Mouse (Mus musculus) retina, adult 2 months (tissue): Measurements from ENCODE around the gene Sox5.
"Not testable (repeated sequence)": the region's sequence is repeated elsewhere in the genome, so short reads cannot be mapped to it uniquely, and the experiment has no call there.

Experiments
- DNase-seq: peaks from one replicate; pipeline ENCODE4 v3.0.0-alpha.2; 2012; ENCODE audit warnings: low read depth, low spot score

The Sox5 gene

DNA sequence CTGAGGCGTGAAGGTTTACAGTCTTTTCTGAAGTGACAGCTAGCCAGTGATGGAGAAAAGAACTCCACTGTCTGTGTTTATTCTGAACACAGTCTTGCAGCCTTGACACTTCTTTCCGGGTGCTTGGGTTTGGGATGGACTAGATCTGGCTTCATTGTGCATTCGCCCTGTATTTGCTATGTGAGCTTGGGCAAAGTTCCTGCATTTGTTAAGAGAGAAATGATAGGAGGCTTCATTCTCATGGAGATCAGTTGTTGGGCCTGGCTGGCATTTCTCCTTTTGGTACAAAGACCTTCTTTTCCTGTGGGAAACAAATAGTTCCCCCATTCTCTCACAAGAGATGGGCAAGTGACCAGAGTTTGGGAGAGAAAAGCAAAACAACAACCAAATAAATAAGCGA is 490.3 kb downstream of the Sox5 start:
- no peak for DNase-seq

DNA sequence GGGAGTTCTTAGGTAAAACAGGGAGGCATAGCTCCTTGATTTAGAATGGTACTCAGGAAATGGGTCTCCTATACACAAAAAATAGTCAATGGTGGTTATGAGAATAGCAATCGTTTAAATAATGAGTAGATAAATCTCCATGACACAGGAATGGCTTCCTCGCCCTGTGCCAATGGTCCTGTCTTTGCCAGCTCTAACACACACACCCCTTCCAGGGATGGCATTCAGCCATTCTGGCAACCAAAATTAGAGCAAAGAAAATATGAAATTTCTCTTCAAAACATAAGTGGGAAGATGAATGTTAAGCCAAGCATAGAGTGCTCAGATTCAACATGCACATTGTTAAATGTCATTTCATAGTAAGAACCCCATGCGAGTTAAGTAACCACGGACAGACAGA is 495.7 kb downstream of the Sox5 start:
- no peak for DNase-seq

DNA sequence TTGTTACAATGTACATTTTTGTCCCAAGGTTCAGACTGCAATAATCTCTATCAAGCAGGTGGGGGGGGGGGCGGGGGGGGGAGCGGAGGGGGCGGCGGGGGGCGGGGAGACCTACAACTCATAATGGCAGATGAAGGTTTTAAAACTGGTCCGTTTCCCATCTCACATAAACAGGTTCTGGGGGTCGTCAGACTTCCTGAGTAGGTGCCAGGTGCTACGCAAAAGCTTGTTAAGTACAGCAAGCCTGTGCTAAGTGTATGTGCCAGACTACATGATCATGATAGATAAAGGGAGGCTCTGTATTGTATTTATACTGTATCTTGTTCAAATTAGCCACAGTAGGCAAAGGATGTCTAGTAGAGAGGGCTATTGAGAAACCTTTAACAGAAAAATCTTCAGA is 498.6 kb downstream of the Sox5 start:
- DNase-seq = no peak

DNA sequence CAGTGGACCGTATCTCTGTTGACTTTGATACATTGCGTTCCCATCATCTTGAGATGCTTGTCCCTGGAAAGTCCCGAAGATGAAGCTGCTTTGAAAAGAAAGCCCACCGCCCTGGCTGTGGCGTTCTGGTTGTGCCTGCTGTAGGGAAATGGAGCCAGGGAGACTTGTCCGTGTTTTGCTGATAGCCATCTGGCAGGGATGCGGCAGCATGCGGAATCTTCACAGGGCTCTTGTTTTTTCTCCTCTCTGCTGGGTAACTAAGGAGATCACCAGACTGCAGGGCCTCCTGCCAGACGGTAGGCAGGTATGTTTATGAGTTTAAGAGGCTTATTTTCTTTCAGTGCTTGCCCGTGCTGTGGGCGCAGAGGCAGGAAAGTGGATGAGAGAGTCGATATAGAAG is 499.0 kb downstream of the Sox5 start:
- DNase-seq = no peak

DNA sequence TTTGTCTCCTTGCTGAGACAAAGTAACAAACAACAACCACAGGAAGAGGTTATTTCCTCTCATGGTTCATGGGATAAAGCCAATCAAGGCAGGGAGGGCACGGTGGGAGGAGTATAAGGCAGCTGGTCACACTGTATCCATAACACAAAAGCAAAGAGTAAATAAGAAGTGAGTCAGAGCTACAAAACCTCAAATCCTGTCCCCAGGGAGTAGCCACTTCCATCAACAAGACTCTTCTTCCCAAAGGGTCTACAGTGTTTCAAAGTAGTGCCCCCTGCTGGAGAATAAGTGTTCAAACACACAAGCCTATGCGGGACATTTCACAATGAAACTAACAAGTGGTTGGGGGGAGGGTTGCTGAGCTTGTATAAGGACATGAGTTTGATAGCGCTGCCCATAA is 500.1 kb downstream of the Sox5 start:
- DNase-seq = no peak

DNA sequence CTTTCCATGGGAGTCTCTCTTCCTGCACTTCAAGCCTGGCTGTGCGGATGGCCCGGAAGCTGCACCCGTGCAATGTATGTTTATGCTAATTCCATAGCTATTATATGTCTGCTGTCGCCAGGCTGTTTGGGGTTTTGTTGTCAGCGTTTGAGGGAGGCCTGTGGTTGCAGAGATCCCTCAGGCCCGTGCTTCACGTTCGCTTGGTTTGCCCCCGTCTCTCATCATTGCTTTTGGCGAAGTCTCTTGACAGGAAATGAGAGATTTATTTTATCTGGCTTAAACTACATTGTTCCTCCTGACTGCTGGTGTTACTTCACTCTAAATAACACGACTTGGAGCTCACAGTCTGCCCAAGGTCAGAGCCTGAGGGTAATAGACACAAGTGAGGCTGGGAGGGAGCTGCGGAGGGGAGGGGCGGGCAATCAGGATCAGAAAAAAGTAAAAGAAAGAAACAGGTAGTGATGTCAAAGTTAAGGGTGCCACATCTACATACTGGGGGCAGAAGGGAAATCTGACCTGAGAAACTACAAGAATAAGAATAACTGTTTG is 503.2 kb downstream of the Sox5 start:
- DNase-seq = no peak

DNA sequence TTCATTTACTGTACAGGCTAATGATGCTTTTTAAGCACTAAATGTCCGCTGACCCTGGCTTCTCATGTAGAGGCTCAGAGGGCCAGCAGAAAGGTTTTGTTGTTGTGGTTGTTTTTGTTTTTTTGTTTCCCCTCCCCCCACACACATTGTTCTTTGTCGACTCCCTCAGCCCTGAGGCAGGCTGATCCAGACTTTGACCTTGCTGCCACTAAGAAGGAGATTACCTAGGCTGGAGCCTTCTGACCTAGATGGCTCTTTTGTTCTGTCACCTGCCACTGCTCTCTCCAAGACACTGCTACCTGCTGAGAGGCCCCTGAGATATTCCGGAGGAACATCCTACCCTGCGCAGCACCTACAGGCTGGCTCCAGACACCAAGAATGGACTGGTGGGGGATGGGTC is 508.4 kb downstream of the Sox5 start:
- DNase-seq = not testable (repeated sequence)

DNA sequence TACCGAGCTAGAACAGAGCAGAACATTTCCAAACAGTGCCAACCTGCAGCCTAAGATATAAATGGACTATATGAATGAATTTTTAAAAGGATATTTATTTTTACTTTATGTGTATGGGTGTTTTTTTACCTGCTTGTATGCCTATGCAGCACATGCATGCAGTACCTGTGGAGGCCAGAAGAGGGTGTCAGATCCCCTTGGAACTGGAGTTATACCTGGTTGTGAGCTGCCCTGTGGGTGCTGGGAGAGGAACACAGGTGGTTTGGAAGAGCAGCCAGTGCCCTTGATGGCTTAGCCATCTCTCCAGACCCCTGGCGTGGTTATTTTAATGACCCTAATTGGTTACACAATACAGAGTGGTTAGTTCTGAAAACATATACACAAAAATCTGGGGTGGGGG is 510.5 kb downstream of the Sox5 start:
- no peak for DNase-seq

DNA sequence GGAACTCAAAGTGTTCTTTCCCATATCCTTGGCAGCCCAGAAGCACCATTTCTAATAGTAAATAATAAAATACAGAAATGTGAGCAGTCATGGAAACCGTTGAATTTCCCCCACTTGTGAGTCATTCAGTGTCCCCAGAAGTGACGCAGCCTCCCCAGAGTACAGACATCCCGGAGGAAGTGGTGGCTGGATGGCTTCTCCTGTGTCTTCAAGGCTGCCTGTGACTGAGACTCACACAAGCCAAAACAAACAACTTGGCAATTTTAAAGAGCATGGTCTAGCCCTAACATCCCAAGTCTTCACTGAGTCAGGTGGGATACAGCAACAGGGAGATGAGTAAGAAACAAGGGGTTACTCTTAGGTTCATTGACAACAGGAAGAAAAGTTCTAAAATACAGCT is 511.5 kb downstream of the Sox5 start:
- no peak for DNase-seq

DNA sequence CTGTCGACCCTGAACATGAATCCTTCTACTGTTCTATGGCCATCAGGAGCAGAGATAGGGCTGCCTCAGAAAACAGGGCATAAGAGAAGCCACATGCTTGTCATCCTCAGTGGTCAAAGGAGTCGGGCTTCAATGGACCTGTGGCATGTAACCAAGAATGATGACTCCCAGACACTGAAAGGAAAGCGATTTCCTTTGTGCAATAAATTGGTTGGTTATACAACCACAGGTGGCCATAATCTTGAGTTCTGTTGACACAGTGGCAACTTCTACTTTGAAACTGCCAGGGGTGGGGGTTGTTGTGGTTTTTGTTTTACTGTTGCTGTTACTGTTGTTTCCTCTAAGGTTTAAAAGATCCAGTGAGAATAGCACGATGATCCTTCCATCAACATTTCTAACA is 512.1 kb downstream of the Sox5 start:
- no peak for DNase-seq

DNA sequence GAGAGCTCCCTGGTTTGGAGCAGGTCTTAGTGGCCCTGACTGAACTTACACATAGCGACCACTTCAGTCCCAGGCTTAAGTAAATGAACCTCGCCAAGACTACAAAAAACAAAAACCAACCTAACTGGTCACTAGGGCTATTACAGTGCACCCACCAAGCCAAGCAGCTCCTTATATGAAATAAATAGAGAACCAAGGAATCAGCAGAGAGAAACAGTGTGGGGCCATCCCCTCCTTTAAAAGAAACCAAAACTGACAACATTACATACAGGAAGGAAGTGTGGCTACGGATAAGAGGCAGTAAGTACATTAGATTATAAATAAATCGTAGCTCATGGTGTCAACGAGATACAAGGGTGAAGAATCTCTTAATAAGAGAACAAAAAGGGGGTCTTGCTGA is 516.0 kb downstream of the Sox5 start:
- DNase-seq = no peak

DNA sequence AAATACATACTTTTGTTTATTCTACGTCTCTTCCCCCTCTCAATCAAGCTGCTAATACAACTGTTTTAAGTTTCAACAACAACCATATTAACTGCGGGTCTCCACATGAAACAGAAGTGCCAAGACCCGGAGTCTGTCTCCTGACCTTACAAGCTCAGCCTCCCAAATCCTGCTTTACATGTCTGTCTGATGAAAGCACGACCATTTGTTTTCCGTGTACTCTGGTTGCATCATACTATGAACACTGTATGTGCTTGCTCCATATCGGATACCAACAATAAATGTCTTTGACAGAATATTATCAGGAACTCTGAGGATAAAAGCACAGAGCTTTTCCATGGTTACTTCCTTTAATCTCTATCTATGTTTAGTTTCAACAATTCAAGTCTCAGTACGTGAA is 516.8 kb downstream of the Sox5 start:
- no peak for DNase-seq

DNA sequence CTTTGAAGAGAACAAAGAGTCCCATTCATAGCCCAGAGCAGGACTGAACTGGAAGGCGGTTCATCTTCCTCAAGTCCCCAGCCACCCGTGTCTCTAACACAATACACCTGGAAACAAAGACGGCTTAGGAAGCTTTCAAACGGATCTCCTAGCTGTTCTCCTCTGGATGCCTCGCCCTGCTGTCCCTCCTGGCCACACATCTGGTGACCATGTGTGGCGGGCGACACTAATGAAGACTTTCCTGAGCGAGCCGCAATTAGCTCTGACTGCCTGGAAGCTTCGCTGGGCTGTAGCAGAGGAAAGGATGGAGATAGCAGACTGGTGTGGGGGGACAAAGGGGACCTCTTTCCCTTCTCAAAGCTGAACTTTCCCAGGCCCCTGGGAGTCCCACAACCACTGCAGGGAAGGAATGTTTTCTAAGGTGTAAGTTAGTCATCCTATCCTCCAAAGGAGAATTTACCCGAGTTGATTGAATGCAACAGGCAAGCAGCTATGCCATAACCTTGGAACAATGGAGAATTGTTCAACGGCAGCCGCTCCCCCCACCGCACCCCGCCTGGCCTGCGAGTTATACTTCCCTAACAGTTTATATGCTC is 517.4 kb downstream of the Sox5 start:
- no peak for DNase-seq

DNA sequence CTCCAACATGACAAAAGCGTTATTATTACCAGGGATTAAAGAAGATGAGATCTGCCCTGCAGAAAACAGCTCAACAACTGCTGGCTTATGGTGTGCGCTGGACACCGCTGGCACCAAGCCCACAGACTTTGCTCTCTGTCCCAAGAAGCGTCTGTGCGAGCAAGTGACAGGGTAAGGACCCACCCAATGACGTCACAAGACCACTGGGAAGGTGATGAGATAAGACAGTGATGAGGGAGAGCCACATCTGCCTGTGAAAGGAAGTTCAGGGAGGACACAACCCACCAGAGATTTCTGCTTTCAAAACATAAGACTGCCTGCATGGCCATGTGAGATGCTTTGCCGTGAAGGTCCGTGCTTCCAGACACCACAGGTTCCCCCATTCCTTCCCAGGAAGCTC is 525.3 kb downstream of the Sox5 start:
- no peak for DNase-seq

DNA sequence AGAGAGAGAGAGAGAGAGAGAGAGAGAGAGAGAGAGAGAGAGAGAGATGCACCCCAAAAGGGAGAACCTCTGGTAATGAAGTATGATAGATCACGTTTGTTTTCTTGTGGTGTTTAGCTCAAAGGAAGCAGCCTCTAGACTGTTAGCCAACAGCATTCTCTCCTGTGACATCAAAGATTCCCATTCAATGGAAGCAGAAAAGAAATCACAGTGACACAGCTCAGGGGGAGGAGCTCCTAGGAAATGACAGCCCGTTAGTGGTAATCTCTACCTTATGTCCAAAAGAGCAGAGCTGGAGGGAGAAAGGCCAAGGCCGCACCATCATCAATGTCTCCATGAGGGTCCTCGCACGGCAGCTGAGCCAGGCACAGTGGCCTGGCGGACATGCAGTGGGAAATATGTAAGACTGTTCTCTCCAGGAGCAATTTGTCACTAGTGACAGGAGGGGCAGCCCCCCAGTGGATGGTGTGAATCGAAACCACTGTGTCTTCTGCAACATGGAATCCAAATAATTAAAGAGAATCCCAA is 529.5 kb downstream of the Sox5 start:
- DNase-seq = no peak

DNA sequence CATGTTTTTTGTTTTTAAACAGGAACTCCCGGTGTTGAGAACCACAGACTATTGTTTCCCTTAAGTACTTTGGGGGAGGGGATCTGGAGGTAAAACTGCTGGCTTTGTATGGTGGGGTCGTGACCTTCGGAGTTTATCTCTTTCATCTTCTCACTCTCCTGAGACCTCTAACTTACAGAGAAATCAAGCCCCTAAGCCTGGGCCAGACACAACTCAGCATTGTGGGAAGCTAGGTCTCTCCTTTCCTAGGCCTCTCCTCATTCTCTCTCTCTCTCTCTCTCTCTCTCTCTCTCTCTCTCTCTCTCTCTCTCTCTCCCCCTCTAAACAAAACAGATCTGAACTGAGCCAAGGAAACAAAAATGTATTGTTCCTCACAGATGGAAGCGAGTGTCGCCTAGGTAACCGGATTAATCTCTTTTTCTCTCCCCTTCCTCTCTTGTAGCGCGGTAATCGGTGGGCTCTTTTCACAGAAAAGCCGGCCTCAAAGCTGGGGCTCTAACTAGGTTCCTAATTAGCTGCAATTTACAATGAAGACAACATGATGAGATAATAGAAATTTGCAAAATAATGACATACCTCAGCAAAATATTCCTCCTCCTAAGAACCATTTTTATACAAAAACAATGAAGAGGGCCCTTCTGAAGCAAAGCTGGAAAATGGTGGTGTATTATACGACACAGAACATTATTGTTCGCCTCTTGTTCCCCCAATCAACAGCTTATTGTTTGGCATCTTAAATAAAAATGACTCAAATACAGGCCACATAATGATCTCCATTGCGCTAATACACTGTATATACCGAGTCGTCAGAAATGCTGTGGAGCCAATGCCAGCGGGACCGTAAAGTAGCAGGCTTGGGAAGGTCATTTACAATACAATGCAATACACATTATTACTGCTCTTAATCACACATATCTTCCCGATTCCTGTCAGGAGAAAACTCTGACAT is 530.3 kb downstream of the Sox5 start:
- DNase-seq = no peak

DNA sequence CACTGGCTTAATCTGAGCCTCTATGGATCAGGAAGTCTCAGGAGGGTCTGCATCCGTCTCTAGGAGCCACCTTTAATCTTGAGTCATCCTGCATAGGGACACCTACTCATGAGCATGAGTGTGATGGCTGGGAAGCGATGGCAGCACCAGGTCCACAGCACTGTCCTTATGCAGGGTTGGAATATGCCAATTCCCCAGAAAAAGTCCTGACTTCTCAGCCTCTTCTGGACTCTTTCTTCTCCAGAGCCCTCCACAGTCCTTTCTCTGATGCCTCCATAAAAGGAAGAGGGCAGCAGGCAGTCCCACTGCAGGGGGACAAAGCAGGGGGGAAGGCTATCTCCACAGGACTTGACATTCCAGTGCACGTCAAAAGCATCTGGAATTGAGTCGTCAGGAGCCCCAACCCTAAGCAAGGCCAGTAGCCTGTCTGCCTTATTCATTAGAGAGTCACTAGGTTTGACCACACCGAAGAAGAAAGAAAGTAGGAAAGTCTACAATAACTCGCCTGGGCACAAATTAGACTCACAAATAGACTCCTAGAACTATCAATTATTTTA is 531.1 kb downstream of the Sox5 start:
- DNase-seq = no peak

DNA sequence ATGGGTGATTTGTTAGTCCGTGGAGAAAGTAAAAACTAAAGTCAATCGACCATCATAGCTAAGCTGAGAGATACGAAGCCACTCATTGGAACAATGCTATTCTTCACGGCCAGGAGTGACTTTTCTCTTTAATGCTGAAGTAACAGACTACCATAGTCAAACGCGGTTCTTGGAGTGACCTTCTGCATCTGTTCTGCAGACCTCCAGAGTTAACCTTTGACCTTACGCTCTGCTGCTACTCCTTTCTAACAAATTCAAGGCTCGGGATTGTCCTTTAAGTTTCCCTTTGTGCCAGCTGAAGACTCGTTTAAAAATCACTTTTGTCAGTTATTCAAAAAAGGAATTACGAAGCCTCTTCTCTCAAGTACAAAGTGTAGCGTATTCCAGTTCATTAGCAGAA is 545.2 kb downstream of the Sox5 start:
- DNase-seq = no peak

DNA sequence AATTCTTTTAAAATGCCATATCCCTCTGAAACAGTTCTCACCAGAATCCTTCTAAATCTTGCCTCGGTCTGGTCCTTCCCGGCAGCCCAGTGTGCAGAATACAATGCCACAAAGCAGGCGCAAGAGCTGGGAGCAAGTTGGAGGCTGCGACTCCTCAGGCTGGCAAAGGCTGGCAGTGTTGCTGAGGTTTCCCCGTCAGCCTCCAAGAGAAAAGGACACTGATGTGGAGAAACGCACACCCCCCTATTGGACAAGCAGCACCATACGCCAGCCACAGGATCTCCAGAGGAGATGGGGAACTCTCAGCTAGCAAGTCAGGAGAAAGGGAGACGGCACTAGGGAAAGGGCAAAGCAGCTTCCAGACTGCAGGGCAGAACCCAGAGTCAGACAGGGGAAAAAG is 577.8 kb downstream of the Sox5 start:
- no peak for DNase-seq

DNA sequence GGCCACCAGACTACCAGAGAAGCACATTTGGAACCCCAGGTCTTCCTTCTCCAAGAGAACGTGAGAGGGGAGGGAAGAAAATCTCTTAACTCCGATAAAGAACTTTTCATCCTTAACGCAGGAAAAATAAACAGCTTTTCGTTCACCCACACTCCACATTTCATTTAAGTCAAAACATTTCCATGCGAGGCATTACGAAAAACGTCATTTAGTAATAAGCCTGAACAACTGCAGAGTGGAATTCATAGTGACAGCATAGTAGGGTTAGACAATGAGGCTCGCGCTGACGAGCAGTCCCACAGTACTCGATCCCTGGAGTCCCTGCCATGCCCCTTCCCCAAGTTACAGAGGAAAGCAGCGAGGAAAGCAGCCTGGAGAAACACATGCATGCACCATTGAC is 578.8 kb downstream of the Sox5 start:
- no peak for DNase-seq

DNA sequence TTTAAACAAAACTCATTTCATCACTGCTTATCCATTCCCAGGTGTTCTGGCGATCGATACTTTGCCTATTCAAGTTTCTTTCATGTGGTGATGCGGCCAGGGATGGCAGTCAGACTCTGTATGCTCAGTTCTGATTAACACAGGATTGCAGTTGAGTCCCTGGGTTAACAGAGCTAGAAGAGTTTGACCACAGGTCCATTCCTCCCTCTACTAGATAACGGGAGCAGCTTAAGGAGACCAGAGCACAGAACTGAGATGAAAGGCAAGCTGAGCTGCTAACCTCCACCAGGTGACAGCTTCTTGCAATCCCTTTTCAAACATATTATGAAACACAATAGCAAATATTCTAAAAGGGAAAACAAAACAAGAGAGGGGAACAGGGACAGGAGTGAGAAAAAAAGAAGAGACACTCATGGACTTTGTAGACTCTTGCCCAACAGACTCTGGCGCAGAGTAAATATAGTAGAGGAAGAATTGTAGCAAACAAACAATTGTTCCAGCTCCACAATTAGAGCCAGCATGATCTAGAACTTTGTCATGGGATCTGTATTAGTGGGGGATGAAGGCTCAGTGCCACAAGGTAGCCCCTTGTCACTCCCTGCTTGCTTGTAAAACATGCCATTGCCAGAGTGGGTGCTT is 580.3 kb downstream of the Sox5 start:
- no peak for DNase-seq
